Mouse (Mus musculus) right cerebral cortex, adult 18-20 months (tissue): ENCODE data around the gene Tspan14.

Experiments used
- DNase-seq: peaks from one replicate; pipeline ENCODE4 v3.0.0; 2022; ENCODE audit warnings: mixed read lengths

The Tspan14 gene

DNA sequence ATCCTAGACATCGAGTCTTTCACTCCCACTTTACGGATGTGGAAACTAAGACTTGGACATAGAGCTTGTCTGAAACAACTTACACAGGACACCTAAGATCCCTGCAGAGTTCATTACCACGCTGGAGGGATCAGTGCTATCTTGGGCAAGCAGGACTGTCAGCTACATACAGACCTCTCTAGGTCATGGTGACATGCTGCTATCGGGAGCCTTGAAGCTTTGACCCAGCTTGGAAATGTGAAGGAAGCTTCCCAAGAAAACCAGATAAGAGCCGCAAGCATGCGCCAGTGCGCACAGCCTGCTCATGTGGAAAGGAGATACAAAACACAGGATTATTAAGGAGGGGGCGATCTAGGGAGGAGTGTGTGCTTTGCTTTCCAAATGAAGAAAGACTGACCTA is 50.8 kb downstream of the Tspan14 start:
- DNase-seq, result no peak

DNA sequence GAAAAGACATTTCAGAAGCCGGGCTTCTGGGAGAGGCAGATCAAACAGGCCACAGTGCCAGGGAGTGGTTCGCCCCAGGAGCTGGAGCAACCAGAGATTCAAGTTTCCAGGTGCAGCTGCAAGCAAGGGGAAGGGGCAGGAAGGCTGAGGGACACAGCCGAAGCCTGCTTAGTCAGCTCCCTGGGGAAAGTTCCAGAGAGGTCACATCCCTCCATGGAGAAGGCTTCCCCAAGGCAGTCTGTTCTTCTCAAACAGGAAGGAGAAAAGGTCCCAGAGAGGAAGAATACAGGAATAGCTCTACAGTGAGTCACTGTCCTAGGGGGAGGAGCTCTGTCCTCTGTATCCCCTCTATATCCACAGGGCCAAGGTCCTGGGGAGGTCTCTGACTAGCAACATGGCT is 51.9 kb downstream of the Tspan14 start:
- DNase-seq, result no peak

DNA sequence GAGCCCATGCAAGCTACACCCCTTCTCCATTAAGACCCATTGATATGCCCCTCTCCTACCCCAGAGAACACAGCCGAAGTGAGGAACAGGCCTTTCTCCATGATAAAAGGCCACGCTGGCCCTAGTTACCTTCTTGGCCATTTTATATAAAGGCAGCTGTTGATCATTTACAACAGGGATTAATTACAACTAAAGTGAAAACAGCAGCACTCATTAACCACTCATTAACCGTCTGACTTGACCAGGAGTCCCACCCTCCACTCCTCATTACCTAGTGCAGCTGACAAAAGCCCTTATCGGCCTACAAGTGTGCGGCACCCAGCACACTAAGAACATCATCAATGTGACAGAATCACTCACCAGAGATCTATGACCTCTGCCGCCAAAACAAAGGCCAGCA is 52.9 kb downstream of the Tspan14 start:
- DNase-seq, result no peak

DNA sequence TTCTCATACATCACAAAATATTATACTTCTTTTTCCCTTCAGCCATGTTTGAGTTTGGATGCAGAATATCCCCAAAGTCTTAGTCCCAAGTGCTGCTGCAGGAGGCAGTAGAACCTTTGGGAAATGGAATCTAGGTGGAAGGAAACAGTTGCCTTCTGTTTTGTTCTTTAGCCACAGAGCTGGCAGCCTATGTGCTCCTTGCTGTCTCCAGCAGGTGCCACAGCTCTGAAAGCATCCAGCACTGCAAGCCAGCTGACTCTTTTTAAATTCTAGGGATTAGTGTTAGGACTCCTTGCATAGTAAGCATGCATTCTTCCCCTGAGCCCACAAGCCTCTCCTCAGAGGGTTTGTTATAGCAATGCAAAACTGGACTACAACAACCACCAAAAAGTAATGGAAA is 55.1 kb downstream of the Tspan14 start:
- DNase-seq, result no peak

DNA sequence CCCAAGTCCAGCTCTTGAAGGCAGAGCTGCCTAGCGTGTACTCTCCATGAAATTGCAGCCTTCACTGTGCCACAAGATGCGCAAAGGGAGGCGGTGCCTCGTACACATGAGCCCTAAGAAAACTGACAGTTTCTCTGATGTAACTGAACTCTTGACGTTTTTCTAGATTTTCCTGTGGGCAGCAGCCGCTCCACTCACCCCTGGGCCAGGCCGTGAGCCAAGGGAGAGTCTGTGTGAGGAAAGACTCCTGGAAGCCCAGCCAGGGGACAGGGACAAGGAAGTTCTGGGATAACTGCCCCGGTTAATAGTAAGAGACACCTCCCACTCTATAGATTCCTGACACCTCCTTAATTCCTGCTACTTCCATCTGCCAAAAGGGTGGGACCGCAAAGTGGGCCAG is 57.8 kb downstream of the Tspan14 start:
- DNase-seq, result no peak

DNA sequence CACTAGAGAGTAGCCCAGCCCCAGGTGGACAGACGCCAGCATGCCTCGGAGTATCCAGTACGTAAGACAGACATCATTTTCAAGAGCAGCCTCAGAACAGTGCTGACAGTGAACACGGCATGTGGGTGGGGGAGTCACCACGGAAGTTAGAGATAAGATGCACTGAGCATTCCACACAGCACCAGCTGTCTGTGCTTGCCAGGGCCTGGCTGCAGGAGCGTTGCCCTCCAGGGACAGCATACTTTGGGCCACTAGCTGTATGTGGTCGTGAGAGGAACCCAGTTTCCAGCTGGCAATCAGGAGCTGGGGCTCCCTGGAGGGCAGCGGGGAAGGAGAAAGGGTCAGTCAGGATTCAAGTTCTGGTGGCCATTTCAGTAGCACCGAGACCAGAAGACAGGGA is 59.8 kb downstream of the Tspan14 start:
- no peak for DNase-seq

DNA sequence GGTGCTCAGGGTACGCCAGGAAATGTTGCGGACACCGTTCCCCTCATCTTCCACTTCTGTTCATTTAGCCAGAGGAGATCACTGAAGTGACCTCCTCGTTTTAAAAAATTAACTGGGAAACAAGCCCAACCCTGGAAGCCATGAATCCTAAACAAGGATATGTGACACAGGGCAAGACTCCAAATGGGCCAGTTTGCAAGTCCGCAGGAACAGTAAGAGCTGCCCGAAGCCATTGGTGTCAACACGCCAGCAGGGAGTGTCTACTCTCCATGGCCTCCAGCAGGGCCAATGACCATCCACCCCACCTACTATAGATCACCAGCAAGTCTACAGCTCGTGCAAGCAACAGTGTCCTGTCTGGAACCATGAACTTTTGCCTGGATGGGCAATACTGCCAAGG is 60.8 kb downstream of the Tspan14 start:
- DNase-seq, result no peak

DNA sequence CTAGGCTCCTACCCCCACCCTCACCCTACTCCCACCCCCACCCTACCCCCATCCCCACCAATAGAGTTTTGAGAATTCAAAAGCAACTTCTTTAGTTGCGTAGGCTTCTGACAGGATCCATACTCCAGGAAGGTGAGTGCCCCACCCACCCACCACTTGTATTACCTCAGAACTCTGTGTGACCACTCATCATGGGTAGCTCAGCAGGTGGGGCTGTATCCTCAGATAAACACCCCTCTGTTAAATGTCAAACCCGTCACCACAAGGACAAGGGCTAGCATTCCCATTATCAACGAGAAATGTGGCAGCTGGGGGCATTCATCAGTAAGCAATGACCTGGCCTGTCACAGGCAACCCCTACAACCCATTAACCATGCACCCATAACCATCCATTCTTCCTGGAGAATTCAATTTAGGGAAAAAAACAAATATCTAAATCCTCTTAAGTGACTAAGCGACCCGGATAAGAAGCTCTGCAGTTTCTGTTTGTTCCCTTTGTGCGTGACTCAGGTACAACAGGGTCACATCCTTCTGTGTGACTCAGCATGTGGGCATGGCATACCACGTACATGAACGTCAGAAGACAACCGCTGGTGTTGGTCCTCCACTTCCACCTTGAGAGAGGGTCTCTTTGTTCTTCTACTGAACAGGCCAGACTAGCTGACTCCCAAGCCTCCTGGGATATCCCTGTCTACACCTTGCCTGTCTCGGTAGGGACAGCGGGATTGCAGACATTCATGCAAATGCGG is 64.1 kb downstream of the Tspan14 start:
- no peak for DNase-seq

DNA sequence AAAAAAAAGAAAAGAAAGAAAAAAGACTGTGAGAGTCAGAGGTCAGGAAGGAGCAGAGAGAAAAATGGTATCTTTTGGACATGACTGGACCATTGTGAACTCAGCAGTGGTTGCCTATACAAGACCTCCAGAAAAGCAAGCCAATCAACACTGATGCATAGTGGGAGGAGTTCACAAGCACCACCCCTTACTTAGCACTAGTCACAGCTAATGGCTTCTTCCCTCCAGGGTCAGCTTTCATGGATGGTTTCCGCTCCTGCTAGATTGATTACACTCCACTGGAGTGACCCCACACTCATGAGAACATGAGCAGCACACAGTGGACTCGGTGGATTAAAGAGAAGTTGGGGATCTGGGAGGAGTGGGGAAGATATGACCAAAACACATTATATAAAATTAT is 66.3 kb downstream of the Tspan14 start:
- no peak for DNase-seq

DNA sequence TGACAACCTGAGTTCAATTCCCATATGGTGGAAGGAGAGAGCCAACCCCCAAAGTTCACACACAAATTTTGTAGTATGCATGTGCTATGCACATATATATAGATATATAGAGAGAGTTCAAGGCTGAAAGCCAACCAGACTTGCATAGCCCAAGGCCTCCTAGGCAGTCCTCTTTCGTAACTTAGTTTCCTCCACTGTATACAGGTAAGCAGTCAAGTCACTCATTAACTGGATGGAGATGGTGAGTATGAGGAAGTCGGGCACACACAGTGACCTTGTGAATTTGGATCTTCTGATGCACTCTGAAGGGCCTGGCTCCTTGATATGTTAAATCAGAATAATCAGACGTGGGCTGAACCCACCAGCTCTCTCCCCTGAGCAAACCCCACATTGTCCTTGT is 68.7 kb downstream of the Tspan14 start:
- no peak for DNase-seq

DNA sequence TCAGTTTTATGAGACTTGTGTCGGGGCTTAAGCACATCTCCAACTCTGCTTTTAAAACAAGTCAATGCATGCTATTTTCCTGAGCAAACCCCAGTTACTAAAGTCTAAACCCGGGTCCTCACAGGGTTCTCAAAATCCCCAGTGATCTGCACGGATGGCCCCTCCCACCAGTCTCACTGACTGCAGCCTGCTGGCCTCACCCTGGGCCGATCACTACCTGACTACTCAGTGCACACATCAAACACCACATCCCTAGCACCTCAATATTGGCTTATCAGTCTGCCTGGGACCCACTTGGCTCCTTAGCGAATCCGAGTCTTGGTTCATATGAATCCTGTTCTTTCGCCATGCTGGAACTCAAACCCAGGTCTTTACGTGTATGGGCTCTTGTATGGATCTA is 70.9 kb downstream of the Tspan14 start:
- DNase-seq, result no peak

DNA sequence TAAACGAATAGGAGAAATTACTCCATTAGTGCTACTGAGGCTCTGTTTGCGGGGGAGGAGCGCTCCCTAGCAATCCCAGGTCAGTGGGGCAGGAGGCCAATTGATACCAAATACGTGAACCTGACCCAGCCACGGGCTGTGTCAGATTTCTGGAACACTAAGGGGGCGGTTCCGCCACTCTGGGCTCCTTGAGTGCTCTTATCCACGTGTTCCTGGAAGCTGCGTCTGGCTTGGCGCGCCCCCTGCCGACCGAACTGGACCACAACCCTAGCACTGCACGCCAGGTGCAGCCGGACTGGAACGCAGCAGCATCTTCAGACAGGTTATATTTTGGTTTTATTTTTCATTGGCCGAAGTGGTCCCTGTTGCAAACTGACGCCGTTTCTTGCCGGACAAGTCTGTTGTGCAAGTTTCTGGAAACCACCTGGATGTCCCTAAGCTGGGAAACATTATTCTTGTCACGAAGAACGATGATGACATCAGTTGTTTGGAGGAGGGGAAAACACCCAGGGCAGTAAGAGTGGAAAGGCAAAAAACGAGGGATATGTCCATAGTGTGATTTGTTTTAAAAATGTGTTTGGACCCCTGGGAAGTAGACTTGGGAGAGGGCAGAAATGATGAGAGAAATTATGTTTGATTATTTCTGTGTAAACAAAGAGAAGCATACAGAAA is 71.9 kb downstream of the Tspan14 start:
- DNase-seq, result peak; percentile 83

DNA sequence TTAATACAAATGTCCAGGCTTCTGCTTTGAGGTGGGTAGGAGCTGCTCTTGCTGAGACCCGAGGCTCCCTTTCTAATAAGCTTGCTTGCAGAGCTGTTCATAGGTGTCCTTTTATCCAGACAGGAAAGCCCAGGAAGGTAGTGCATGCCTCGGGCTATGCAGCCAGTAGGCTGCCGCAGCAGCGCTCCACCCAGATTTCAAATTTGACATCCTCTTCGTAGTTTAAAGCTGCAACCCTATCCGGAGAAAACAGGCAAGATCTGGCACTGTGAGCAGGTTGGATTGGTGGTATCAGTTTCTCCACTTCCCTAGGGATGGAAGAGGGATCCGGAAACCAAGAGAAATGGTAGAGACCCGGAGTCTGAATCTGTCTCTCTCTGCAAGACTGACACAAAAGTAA is 72.7 kb downstream of the Tspan14 start:
- DNase-seq, result no peak

DNA sequence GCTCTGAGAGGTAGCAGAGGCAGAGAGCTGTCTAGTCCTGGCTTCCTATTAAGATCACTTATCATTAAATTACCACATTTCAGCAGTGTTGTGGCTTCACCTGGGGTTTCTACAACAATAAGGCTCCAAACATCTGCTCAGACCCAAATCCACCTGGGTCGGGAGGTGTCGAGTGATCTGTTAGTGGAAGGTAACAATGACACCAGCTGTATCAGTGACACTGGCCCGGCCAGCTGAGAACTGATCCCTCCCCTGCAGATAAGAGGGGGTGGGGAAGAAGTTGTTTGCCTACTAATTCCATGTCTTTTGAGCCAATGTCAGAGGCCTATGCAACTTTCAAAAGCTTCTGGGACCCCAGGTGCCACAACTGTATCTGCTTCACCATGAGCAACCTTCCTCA is 73.4 kb downstream of the Tspan14 start, which contains the start of gene Sh2d4b:
Gene Sh2d4b (minus strand): TSS at position 71 of the 400 bp plus-strand sequence.
- no peak for DNase-seq

DNA sequence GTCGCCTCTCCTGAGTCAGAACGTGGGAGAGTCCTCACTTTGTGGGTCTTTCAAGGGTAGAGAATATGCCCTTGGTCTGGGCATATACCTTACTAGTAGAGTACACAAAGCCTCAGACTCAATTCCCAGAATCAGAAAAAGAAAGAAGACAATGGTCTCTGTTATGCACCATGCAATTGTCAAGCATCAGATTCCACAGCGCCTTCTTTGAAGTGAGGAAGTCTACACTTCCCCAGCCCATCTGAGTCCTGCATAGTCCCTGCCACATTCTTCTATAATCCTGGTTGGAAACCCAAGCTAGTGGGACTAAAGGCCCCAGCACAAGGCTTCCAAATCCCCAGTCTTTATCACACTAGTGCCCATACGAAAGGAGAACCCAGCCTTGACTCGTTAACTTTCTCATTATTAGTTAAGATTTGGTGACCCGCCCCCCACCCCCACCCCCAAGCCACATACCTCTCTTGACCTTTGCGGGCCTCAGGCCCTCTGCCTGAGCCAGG is 74.2 kb downstream of the Tspan14 start:
- no peak for DNase-seq

DNA sequence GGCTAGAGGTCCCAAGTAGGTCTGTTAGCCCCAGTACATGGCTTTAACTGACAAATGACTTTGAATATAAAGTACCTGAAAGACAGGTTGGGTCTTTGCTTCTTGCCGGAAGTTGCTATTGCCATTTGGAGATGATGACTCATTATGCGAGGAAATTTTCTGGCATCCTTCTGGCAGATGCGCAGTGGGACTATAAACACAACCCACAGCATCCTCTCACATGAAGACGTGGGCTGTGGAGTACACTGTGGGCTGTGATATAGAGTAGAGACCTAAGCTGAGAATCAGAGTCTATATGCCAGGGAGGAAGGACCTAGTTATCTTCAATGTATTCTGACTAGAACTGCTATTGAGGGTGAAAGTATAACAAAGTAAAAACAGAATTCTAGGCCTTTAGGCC is 75.1 kb downstream of the Tspan14 start:
- no peak for DNase-seq

DNA sequence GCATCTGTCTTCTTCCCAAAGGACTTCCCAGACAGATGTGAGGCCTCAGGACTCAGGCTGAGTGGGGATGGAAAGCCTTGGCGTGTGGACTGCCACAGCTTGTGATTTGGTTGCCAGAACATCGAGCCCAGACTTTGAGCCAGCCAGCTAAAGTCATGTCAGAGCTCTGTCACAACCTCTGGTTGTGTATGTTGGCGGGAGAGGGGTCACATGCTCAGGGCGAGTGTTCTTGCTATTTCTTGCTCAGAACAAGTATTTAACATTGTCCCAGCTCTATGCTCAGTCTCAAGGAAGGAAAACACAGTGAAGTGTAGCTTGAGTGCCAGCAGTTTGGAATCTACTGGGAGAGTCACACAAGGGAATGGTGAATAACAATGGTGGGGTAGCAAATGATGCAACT is 76.9 kb downstream of the Tspan14 start:
- no peak for DNase-seq

DNA sequence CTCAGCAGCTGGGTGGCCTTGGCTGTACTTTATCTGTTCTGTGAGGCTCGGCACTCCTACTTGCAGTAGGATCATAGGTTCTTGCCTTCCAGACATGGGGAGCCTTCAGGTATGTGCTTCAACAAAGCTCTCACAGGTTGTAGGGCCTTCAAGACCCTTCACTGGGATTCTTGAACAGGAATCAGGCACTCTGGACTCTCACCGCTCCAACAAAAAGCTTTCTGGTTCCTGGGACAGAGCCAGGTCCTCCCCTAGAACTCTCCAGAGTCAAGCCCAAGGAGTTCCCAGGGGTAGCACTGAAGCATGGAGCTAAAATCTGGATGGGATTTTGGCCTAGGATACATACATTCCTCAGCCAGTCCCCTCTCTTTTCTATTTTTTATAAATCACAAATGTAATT is 77.4 kb downstream of the Tspan14 start:
- no peak for DNase-seq

DNA sequence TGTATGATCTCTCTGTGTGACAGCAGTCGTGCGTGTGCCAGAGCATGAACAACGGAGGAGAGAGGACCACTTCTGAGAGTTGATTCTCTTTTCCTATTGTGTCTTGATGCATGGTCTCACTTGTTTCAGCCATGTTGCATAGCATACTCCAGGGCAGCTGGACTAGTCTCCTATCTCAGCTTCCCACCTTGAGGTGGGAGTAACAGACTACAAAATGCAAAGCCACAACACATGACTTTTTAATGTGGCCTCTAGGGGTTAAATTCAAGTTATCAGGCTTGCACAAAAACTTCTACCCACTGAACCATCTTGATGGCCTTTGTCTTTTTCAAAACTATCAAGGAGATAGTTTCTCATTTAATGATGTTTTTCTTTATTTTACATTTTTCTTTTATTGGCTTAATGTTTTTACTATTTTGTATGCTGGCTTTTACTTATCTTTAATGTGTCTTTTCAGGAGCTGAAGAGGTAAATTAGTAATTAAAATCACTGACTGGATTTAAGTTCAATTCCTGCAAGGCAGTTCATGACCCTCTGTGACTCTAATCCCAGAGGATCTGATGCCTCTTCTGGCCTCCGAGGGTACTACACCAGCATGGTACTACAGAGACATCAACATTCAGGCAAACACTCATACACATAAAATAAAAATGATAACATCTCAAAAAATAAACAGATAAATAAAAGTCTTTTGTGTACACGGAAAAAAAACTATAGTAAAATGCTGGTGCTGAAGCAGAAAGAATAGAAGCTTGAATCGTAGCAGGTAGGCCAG is 80.0 kb downstream of the Tspan14 start:
- DNase-seq, result no peak

DNA sequence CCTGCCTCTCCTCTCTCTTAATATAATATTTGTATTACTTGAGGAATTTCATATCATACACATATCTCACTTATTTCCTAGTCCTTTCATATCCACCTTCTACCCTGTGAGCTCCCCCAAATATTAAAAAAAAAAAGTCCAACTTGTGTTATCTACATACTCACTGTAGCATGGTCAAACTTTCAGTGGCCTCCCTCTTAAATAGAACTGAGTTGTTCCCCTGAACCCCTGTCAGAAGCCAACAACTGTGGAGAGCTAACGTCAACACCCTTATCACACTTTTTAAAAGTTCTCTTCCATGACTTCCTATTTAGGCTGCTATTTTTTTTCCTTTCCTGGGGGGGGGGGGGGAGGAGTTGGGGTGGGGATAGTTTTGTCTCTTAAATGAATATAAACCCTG is 80.9 kb downstream of the Tspan14 start:
- no peak for DNase-seq

DNA sequence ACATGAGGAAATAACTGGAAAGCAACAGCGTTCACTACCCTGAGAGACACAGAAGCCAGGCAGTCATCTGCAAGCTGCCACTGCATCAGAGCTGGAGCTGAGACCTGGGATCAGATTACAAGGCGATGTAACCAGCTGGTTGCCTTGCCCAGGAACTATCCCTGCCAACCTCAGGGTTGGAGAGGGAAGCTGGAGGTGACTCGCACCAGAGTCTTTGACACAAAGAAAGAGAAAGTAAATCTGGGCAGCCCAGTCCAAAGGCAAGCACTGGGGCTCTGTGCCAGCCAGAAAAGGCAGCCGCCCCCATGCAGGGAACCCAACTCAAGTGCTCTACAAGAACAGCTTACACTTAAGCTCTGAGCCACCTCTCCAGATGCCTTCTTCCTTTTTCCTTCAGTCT is 81.4 kb downstream of the Tspan14 start:
- DNase-seq, result peak; percentile 63

DNA sequence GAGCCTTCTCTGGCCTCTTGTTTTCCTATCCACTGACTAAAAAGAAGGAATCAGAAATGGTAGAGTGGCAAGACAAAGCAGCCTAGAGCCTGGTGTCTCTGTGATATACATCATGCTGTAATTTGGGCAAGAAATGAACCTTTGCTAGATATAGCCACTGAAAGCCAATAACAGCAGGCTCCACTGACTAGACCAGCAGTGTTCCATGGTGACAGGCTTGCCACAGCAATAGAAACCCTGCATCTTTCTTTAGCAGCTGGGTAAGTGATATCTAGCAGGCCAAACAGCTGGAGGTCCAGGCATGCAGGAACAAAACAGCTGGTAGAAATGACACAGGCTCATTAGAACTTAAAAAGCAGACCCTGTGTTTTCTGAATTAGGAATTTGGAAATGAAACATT is 92.0 kb downstream of the Tspan14 start:
- DNase-seq, result no peak

DNA sequence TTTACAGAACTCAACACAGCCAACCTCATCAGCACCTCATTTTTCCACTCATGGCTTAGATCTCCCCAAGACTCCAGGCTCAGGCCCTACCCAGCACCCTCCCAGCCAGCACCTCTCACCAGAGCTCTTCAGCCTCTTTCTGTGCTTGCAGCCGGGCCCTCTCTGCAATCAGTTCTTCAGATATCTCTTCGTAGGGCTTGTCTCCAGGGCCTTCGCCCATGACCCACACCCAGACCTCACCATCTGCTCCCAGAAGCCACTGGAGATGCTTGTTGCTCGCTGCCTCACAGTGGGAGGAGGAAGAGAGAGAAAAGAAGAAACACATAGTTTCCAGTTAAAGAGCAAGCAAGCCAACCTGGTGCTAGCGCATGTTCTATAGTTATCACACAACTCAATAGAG is 92.6 kb downstream of the Tspan14 start:
- DNase-seq, result no peak

DNA sequence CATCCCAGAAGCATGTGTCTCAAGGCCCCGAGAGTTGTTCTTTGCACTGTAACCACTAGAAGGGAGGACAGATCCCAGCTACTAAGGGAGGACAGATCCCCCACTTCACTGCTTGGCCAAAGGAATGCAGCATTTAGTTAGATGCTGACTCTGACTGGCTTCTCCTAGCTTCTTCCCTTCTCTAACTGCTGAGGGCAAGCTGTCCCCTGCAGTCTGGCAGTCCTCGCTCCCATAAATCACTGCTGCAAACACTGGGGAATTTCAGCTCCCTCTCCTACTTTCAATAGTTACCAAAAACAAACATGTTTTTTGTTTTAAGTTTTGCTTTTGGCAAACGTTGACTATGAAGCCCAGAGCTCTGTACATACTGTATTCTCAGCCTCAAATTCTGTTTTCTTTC is 96.0 kb downstream of the Tspan14 start:
- DNase-seq, result no peak
